Mouse (Mus musculus): ENCODE results near the gene Srebf1.

The Srebf1 gene

DNA sequence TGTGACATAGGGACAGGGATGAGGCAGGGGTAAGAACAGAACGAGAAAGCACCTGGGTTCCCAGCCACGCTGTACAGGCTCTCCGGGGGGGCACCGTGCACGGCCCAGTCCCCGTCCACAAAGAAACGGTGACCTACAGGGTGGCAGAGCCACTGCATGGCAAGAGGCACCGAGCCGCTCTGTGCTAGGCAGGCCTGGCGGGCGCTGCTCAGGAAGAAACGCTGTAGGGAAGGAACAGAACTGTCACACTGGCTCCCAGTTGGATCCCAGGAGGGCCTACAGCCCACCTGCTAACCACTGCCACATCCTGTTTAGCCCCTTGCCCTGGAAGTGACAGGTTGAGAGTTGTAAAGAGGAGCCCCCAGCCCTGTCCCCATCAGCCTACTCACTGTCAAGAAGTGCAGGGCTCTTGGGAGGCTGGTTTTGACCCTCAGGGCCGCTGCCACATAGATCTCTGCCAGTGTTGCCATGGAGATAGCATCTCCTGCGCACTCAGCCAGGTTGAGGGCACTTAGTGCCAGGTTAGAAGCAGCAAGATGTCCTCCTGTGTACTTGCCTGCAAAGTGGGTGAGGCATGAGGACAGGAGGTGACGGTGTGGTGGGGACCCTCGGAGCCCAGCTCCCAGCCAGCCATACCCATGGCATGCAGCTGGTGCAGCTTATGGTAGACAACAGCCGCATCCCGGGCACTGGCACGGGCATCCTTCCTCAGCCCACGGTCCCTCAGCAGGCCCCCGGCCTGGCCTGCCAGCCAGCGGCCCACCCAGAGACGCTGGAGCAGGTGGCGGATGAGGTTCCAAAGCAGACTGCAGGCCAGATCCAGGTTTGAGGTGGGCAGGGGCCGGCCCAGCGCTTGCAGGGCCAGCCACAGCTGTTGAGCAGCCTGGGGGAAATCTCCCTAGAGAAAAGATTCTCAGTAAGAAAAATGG, 19.4 kb downstream of the Srebf1 start:
- WGBS, result 84% methylated on average over 26 of the region's 26 CpGs

- WGBS, result 85% methylated on average over 11 of the region's 11 CpGs
Observed at GRCm38 (mm10) chr11:60200384-60200783, 22.0 kb downstream of the Srebf1 start.

DNA sequence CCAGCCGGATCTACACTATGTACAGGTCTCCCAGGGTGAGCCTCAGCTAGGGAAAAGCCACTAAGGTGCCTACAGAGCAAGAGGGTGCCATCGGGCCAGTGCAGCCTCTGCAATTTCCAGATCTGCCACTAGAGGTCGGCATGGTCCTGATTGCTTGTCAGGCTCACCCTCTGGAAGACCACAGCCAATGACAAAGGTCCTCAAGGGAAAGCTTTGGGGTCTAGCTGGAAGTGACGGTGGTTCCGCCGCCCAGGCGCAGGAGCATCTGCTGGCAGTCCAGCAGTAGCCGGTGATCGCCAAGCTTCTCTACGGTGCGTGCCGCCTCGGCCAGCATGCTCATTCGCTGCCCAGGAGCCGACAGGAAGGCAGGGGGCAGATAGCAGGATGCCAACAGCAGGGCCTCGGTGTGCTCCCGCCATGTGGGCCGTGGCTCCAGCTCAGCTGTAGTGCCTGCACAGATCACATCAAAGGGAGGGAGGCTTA, 22.6 kb downstream of the Srebf1 start:
- 8% methylated on average over 18 of the region's 18 CpGs for WGBS

GRCm38 (mm10) chr11:60198651-60199050, 23.7 kb downstream of the Srebf1 start:
- WGBS, result 79% methylated on average over 12 of the region's 12 CpGs

GRCm38 (mm10) chr11:60197998-60198619, 24.3 kb downstream of the Srebf1 start:
- 58% methylated on average over 24 of the region's 24 CpGs for WGBS

- WGBS, result 78% methylated on average over 5 of the region's 5 CpGs
Observed at GRCm38 (mm10) chr11:60196344-60196743, 26.0 kb downstream of the Srebf1 start.

DNA sequence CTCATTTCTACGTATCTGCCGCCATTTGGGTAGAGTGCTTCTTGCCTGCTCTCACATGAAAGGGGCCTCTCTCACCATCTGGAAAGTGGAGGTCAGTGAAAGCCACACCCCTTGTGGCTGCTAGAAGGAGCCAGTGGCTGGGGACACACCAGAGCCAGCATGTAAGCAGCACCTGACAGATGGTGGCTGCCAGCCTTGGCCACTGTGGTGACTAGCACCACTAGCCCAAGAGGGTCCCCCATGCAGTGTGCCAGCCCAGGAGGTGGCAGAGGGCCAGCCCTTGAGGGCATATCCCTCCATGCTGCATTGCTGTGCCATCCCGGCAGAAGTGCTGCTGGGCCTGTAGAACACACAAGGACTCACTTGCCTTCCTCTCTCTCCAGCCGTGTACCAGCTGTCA, 28.8 kb downstream of the Srebf1 start:
- WGBS, result 65% methylated on average over 4 of the region's 4 CpGs

- WGBS, result 49% methylated on average over 6 of the region's 6 CpGs
Observed at GRCm38 (mm10) chr11:60192534-60192933, 29.8 kb downstream of the Srebf1 start.

DNA sequence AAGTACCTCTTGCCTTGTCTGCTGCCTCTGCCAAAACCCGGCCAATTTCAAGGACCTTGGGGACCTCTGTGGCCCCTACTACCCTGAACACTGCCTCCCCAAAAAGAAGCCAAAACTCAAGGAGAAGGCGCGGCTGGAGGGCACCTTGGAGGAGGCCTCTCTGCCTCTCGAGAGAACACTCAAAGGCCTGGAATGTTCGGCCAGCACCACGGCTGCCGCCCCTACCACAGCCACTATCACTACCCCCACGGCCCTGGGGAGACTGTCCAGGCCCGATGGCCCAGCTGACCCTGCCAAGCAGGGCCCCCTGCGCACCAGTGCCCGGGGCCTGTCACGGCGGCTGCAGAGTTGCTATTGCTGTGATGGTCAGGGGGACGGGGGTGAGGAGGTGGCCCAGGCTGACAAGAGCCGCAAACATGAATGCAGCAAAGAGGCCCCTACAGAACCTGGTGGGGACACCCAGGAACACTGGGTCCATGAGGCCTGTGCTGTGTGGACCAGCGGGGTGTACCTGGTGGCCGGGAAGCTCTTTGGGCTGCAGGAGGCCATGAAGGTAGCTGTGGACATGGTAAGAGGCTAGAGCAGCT, 32.2 kb downstream of the Srebf1 start:
- WGBS, result 95% methylated on average over 17 of the region's 17 CpGs

DNA sequence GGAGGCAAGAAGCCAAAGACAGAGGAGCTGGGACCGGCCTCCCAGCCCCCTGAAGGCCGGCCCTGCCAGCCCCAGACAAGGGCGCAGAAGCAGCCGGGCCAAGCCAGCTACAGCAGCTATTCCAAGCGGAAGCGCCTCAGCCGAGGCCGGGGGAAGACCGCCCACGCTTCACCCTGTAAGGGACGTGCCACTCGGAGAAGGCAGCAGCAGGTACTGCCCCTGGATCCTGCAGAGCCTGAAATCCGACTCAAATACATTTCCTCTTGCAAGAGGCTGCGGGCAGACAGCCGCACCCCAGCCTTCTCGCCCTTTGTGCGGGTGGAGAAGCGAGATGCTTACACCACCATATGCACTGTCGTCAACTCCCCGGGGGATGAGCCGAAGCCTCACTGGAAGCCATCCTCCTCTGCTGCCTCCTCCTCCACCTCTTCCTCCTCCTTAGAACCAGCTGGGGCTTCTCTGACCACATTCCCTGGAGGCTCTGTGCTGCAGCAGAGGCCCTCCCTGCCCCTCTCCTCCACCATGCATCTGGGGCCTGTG, 32.8 kb downstream of the Srebf1 start:
- WGBS, result 51% methylated on average over 21 of the region's 21 CpGs

GRCm38 (mm10) chr11:60188275-60188853, 34.0 kb downstream of the Srebf1 start:
- WGBS, result 83% methylated on average over 25 of the region's 25 CpGs

DNA sequence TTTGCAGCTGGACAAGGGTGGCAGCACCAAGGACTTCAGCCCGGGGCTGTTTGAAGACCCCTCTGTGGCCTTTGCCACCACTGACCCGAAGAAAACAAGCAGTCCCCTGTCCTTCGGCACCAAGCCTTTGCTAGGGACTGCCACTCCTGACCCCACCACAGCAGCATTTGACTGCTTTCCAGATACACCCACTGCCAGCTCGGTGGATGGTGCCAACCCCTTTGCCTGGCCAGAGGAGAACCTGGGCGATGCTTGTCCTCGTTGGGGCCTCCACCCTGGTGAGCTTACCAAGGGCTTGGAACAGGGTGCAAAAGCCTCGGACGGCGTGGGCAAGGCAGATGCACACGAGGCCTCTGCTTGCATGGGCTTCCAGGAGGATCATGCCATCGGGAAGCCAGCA, 35.3 kb downstream of the Srebf1 start:
- 69% methylated on average over 11 of the region's 11 CpGs for WGBS

- WGBS, result 49% methylated on average over 20 of the region's 20 CpGs
Observed at GRCm38 (mm10) chr11:60185396-60186231, 36.8 kb downstream of the Srebf1 start.

DNA sequence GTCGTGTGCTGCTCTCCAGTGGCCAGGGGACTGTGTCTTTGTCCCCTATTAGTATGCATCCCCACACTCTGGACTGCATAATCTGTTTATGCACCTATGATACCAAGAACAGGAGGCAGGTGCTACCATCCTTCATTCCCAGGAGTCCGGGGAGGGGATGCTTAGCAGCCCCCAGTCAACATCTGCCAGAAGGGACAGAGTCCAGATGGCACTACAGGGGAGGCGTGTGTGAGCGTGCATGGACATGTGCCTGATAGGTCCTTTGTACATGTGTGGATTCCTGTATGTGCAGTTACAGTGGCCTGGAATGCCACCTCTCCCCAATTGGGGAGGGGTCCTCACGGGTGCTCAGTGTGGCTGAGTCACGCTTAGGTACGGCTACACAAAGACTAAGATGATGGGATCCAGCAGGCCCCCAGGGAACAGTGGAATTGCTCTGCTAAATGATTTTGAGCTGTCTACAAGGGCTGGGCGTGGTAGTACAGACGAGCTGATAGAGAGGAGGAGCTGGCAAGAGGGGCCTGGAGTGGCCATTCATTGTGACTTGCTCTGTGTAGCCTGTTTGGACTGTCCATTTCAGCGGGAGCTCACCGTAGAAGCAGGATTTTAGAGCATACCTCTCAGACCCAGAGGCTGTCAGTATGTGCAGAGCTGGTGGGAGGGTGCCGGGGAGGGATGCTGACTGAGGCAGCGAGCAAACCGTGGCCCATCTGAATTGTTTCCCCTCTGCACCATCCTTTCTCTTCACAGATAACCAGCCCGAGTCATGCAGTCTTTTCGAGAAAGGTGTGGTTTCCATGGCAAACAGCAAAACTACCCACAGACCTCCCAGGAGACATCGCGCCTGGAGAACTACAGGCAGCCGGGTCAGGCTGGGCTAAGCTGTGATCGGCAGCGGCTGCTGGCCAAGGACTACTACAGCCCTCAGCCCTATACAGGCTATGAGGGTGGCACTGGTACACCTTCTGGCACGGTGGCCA, 37.7 kb downstream of the Srebf1 start:
- WGBS, result 36% methylated on average over 22 of the region's 22 CpGs

DNA sequence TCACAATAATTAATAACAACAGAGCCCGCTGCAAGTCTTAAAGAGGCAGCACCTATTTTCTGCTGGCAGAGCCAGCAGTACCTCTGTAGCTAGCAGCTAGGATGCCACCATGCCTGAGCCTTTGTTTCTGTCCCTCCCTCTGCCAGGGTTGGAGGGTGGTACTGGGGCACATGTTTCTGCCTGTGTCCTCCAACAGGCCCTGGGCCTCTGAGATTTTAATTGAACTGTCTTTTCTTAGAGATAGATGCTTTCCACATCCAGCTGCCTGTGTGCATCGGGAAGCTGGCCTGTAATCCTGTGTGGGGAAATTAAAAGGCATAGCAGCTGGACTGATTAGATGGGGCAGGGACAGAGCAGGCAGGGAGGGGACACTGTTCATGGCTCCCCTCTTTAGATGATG, 39.6 kb downstream of the Srebf1 start:
- 49% methylated on average over 2 of the region's 2 CpGs for WGBS

- WGBS, result 81% methylated on average over 12 of the region's 12 CpGs
Observed at GRCm38 (mm10) chr11:60182116-60182670, 40.2 kb downstream of the Srebf1 start.

DNA sequence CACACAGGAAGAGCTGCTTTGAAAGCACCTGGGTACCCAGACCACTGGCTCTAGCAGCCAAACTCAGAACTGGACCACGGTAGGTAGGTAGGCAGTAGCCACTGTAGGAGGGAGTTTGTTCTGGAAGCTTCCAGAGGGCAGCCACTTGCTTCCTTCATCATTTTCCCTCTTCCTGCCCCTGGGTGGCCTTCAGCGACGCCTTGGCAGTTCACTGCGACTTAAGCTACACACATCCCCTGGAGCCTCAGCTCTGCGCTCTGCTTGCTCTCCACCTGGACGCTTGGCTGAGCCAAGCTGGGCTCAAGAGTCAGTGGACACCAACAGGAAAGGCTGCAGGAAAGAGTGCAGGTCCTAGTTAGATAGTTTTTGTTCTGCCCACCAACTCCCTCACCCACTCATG, 44.4 kb downstream of the Srebf1 start:
- WGBS, result 68% methylated on average over 6 of the region's 6 CpGs

DNA sequence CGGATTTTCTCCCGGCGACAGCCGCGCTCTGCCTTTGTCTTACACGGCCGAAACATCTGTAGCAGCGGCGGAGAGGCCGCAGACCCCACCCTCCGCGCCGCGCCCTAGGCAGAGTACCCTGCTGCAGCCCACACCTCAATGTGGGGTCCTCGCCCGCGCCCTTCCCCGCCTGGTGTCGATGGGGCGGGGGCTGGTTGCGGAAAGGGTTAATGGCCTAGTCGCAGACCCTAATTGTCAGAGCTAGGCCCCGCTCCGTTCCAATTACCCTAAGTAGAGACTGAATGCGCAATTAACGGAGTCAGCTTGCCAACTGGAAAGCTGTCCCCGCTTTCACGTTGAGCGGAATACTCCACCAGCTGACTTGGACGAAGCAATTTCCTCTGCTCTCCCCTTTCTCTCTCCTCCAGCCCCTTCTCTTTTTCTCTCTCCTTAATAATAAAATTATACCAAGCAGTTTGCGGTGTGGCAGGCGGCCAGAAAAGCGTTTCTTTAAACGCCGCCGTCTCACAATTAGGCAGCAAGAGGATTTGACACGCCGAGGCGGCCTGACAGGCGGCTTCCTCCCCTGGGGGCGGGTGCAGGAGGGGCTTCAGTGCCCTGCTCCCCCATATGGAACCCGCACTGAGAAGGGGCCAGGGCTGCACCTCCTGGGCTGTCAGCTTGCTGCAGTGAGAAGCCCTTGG, 45.3 kb downstream of the Srebf1 start:
- 6% methylated on average over 42 of the region's 42 CpGs for WGBS
